Mouse (Mus musculus) thymus, postnatal 36 days (tissue): ENCODE data around the gene 4933411K16Rik.
A peak's percentile ranks its signal among the peaks of the same experiment; 100 is the strongest.

ENCODE experiments used
- DNase-seq, 2 experiments: peaks; one replicate each; pipeline ENCODE4 v3.0.0; 2022; ENCODE audit warnings: mixed read lengths in 2 of 2

The 4933411K16Rik gene

DNA sequence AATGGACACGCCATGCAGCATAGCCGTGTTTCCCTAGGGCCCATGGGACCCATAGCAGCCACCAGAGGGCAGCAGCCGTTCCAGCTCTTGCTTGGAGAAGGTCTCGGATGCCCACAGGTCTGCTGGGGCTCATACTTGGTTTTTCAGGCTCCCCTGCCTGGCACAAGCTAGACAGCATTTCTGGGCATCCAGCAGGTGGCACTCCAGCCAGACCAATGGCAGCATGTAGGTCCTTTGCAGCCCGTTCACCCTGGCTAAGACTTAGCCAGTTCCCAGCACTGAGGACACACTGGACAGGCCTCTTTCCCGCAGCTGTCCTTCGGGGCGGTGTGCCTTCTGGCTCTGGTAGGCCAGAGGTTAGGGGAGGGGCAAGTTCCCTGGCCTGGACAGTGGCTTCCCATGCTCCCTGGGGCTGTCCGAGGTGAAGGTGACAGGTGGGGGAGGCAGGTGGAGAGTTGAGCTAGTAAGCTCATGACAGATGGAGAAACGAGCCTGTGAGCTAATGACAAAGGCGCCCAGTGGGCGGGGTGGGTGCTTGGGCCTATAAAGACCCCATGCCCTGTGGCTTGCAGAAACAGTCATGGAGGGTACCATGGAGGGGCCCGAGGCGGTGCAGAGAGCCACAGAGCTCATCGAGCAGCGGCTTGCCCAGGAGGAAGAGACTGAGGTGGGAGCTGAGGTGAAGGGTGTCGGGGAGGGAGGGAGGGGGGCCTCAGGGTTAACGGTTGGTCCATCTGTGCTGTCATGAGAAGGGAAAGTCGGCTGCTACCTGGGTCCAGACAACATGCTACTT is 16.4 kb upstream of the 4933411K16Rik start, which contains the start of gene Ankrd2:
Gene Ankrd2 (plus strand): TSS at position 545 of the 793 bp plus-strand sequence.
- DNase-seq = peak; percentile 75 to 82

- no peak for DNase-seq
These were observed 15.7 kb upstream of the 4933411K16Rik start for GRCm38 (mm10) chr19:42036357-42036756.

- no peak for DNase-seq
These were observed 14.8 kb upstream of the 4933411K16Rik start for GRCm38 (mm10) chr19:42037167-42037702.

DNA sequence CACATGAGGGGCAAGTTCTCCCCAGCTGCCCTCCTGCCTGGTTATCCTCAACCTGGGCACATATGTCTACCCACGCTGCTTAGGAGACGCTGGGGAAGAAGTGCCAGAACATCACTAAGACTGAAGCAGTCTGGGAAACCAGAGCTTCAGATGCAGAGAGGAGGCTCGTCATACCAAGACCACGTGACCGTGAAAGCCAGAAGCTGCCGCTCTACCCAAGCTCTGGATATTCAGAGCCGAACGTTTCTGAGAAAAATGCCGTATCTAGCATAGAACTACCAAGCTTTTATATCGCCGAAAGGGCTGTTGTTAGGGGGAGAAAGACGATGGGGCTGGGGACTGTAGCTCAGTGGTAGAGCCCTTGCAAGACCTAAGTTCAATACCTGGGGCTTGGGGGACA is 13.7 kb upstream of the 4933411K16Rik start:
- DNase-seq = no peak

DNA sequence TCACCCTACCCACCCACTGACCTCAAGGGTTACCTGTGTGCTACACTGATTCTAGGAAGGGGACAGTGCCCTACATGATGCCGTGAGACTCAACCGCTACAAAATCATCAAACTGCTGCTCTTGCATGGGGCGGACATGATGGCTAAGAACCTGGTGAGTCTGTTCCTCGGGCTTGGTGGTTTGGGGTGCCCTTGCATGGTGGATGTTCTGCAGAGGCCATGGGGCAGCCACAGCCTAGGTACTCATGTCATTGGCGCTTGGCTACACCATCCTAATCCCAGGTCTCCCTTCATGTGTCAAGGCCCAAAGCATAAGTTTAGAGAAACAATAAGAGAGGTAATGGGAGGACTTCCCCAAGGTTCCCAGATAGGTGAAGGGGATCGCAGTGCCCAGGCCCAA is 8.1 kb upstream of the 4933411K16Rik start:
- no peak for DNase-seq

- DNase-seq = peak; percentile 55 to 62
These were observed 6.6 kb upstream of the 4933411K16Rik start, which contains the start of gene Hoga1 for GRCm38 (mm10) chr19:42045269-42046102. TSS of gene Hoga1 (plus strand) at chr19:42045610.

DNA sequence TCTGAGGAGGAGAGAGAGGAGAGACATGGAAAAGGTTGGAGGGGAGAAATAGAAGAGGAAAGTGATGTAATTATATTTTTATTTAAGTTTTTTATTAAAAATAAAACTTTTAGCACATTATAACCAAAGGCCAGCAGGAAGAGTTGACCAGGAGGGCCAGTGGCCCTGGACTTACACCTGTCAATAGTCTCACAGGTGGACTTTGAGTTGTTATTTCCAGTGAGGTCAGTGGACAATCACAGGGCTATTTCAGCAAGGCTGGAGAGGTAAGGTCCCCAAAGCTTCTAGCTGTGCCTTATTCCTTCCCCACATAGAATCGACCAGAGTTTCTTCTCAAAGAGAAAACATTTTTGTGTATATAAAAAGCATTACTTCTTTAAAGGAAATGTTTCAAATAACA is 1.8 kb upstream of the 4933411K16Rik start:
- no peak for DNase-seq

- no peak for DNase-seq
These were observed 697 bp upstream of the 4933411K16Rik start for GRCm38 (mm10) chr19:42051351-42051750.

DNA sequence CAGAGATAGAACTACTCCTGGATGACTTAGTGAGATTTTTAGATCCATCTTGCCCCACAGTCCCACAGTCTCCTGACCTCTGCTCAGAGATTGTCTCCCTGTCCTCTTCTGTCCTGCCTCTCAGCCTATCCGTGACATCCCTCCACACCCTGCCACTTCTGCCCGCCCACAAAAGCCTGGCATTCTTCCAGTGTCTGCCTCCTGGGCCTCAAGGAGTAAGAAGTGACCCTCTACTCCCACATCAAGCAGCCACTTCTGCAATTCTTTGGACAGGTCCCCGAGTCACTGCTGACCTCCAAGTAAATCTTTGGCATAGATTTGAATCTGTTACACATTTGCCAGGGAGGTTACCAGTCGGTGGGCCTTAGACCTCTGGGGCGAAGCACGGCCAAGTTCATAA is 2.2 kb downstream of the 4933411K16Rik start:
- DNase-seq = no peak

- no peak for DNase-seq
These were observed 3.8 kb downstream of the 4933411K16Rik start for GRCm38 (mm10) chr19:42055881-42056280.

DNA sequence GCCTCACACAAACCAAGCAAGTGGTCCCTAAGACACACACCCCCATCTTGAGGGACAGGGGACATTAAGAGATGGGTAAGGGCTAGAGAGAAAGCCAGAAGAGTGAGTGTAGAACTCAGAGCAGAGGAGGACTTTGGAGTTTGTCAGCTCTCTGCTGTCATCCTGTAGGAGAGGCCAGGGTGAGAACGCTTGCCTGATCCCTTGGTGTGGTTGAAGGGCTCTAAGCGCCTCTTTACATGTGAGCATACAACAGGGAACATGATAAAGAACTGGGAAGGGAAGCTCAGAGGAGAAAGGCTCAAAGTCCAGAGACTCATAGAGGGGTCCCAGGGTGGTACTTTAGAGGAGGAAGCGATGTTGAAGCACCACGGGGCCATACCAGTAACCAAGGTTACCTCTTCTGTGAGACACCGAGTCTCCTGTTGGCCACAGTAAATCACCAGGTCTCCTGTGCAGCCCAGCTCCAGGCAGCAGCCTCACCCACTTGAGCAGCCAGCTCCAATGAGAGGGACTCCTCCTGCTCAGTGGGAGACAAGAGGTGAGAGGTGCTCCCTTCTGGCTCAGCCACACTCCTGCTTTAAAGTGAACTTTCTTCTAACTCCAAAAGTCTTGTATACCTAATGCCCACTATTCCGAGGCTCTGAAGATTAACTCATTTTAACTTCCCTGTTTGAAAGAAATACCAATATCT is 4.8 kb downstream of the 4933411K16Rik start:
- no peak for DNase-seq

DNA sequence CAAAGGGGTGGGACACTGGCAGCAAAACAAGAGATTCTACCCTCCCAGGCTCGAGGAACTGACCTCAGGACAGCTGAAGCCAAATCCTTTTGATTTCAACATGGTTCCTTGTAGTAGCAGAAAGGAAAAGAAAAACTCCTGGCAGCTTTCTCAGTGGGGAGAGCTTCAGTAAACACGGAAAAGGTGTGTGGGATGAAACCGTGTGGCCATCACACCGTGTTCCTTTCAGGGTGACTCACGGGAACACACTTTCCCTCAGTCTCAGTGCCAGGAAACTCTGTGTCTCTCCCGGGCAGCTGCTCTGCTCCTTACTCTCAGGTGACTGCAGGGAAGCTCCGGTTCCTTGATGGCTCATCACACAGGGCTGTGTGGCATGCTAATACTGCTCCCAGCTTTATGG is 6.4 kb downstream of the 4933411K16Rik start:
- no peak for DNase-seq

DNA sequence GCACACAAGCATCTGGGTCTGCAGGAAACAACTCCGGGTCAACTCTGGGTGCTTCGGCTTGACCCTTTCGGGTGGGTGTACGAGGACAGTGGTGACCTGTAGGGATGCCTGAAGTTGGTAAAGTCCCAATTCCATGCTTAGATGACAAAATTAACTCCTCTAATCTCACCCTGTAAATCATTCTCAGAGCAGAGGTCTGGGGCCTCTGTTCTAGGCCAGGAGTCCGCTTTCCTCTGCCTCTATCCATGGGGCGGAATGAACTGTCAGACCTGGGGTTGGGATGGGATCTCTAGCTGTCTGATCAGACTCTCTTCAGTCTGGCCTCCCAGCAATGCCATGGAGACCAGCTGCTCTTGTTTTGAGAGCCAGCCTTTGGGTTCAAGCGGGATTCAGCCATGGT is 9.4 kb downstream of the 4933411K16Rik start:
- DNase-seq = no peak

DNA sequence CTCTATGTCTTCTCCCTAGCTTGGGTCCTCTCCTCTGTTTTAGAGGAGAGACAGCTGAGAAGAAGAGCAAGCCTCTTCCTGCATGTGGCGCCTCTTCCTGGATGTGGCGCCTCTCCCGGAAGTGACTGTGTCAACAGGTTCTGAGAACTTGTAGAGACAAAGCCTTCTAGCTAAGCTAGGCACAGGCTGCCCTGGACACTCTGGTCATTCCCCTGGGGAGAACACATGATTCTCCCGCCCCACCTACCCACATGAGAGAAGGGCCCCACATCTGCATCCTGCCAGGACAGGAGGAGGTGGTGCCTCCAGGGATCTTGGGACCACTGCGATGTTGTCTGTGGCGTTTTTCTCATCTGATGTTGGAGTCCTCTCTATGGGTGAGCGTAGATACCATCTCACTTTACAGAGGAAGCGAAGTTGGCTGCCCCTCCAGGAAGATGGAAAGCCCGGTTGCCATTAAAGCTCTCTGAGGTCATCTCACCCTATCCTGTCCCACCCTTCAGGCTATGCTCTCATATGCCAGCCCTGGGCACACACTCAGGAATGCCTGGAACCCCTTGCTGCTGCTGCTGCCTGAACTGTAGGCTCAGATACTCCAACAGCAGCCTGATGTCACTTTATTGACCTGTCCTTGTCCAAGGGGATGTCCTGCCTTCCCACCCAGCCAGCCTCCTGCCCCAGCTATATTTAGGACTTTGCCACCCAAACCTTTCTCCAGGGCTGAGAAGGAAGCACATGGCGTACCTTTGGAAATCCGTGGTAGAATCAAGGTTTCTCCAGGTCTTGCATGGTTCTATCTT is 16.6 kb downstream of the 4933411K16Rik start:
- DNase-seq = no peak

GRCm38 (mm10) chr19:42069241-42069525 is 17.1 kb downstream of the 4933411K16Rik start:
- no peak for DNase-seq

GRCm38 (mm10) chr19:42071221-42071620 is 19.2 kb downstream of the 4933411K16Rik start:
- DNase-seq = no peak

- DNase-seq = no peak
These were observed 20.0 kb downstream of the 4933411K16Rik start for GRCm38 (mm10) chr19:42071886-42072608.

DNA sequence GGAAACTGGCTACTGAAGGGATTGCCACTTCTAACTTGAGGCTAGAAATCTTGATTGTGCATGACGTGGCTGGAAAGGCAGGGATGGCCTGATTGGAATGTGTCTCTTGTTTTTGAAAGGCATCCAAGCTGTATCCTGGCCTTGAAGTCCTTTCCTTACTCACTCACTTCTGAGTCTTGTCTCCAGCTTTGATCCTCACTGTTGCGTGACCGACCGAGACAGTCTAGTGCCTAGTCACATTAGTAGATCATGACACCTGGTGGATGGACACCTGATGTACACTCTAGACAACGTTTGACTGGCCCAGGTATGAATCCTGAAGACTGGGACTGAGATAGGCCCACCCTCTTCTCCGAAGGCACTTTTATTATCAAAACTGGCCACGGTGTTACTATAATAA is 20.8 kb downstream of the 4933411K16Rik start:
- DNase-seq = no peak

DNA sequence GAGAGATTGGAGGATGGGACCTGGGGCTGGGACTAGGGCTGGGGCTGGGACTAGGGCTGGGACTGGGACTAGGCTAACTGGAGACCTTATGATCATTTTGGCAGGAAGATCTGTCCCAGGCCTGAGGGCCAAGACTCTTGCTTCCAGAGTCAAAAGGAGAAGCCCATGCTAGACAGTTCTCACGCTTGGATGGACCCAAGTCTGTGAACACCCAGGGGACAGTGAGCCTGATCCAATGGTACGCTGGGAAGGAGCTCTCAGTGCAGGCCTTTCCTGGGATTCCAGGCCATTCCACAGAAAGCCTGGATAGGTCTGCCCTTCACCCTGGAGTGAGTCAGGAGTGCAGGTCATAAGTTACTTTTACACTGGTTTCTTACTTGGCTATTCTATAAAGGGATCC is 23.0 kb downstream of the 4933411K16Rik start:
- DNase-seq = no peak

- no peak for DNase-seq
These were observed 23.9 kb downstream of the 4933411K16Rik start for GRCm38 (mm10) chr19:42075992-42076391.

GRCm38 (mm10) chr19:42078566-42078965 is 26.5 kb downstream of the 4933411K16Rik start:
- no peak for DNase-seq

DNA sequence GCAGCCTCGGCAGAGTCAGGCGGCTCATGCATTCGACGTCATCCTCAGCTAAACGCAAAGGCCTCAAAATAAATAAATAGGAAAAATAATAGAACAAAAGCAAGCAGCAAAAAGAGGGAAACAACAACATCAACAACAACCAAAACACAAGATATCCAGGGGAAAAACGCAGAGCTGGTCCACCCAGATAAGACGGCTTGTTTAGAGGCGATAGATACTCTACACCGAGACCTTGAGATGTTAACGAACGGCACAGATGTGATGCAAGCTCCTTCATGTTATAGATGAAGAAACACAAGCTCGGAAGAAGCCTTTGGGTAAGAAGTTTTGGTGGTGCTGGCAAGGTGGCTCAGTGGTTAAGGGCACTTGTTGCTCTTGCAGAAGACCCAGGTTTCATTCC is 27.0 kb downstream of the 4933411K16Rik start:
- DNase-seq = no peak
